Comparison of ENCODE assay signal across 25 mouse cellular contexts in the genomic region with DNA sequence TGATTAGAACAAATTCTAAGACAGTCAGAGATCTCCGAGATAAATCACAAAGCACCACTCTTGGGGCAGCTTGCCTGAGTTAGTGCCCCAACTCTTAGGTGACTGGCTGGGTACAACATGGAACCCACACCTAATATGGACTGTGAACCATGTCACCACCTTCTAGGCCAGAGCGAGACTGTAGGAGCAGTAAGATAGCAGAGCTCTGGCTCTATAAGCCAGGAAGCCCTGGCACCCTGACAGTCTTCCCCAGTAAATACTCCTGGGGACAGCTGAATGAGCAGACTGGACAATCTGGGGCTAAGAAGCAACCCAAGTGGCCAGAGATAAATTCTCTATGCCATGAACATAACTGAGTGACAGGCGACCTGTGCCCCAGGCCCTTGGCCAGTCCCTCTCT.
"Had no signal": no experiment of that assay in that cellular context is flagged by ENCODE, and none has a peak within 500 bp of the region (broad histone marks: within the 10 kb centered on the region; RNA-seq: fewer than 3 reads in every experiment).

No protein-coding gene starts in this region.

- DNase-seq: gastrocnemius, postnatal 10 days; gastrocnemius, postnatal 36 days; heart, adult 11 months; heart, postnatal 36 days; kidney, adult 18-20 months; kidney, adult 8-10 months; kidney, postnatal 14 days; kidney, postnatal 36 days; layer of hippocampus, adult 9-11 months; liver; liver, embryonic 13.5 days; liver, postnatal 0 days had no signal

- H3K9ac ChIP-seq: heart, embryonic 12.5 days; hindbrain, embryonic 13.5 days; hindbrain, embryonic 15.5 days; kidney, embryonic 15.5 days; limb, embryonic 12.5 days; liver, embryonic 13.5 days; liver, embryonic 15.5 days; liver, postnatal 0 days had no signal

- H3K27me3 ChIP-seq: hindbrain, embryonic 13.5 days; hindbrain, embryonic 15.5 days; kidney, embryonic 15.5 days; limb, embryonic 12.5 days; liver, embryonic 13.5 days; liver, embryonic 15.5 days had no signal

- H3K4me3 ChIP-seq: heart, embryonic 10.5 days; heart, embryonic 12.5 days; hindbrain, embryonic 13.5 days; hindbrain, embryonic 15.5 days; kidney, embryonic 15.5 days; left cerebral cortex, adult 2 months; limb, embryonic 10.5 days; limb, embryonic 12.5 days; liver, embryonic 13.5 days; liver, embryonic 15.5 days had no signal

- ATAC-seq: hindbrain, postnatal 0 days; intestine, embryonic 16.5 days; liver, postnatal 0 days had no signal

- H3K36me3 ChIP-seq: heart, embryonic 10.5 days; heart, embryonic 12.5 days; hindbrain, embryonic 13.5 days; hindbrain, embryonic 15.5 days; kidney, embryonic 15.5 days; liver, embryonic 15.5 days had no signal

- H3K4me2 ChIP-seq: heart, embryonic 12.5 days; hindbrain, embryonic 13.5 days; hindbrain, embryonic 15.5 days; kidney, embryonic 15.5 days; limb, embryonic 12.5 days; liver, embryonic 11.5 days; liver, embryonic 13.5 days; liver, embryonic 15.5 days had no signal

- H3K9me3 ChIP-seq: heart, embryonic 10.5 days; heart, embryonic 12.5 days; hindbrain, embryonic 13.5 days; hindbrain, embryonic 15.5 days; kidney, embryonic 15.5 days; limb, embryonic 10.5 days; limb, embryonic 12.5 days; liver, embryonic 13.5 days; liver, embryonic 15.5 days had no signal

- H3K4me1 ChIP-seq: heart, embryonic 12.5 days; hindbrain, embryonic 15.5 days; limb, embryonic 12.5 days had no signal

- H3K27ac ChIP-seq: heart, embryonic 10.5 days; hindbrain, embryonic 13.5 days; hindbrain, embryonic 15.5 days; hindbrain, postnatal 0 days; kidney, embryonic 15.5 days; kidney, postnatal 0 days; left cerebral cortex, adult 2 months; limb, embryonic 10.5 days; limb, embryonic 12.5 days; liver, embryonic 13.5 days; liver, embryonic 15.5 days had no signal
